Mouse (Mus musculus): ENCODE measurements around the gene Iqgap2. TPM values are rescaled to one million over a fixed set of nuclear protein-coding genes. Genes with fewer than 3 reads are reported as not detected.
A peak's percentile ranks its signal among the peaks of the same experiment; 100 is the strongest.

The Iqgap2 gene
- polyA plus RNA-seq, 1 experiment, result 5.7 TPM

GRCm38 (mm10) chr13:95633384-95633783, 258.3 kb downstream of the Iqgap2 start:
- DNase-seq (ENCODE audit: extremely low spot score in 1 of 2, low spot score in 1 of 2), result peak; percentile 8 to 42

DNA sequence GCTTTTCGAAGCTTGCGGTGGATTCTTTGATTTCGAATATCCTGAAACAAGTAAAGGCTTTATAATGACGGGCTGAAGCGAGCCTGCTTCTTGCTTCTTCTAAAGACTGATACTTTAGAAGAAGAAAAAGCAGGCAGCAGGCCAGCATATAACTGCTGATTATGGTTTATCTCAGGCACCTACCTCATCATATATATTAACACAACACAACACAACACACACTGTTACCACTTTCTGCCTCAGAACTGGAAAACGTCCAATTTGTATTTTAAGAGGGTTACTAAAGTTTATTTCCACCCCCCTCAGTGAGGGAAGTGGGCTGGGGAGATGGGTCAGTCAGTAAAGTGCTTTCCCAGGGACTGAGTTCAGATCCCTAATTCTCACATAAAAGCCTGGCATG, 259.6 kb downstream of the Iqgap2 start:
- no peak for DNase-seq (ENCODE audit: extremely low spot score in 1 of 2, low spot score in 1 of 2)

- DNase-seq (ENCODE audit: extremely low spot score in 1 of 2, low spot score in 1 of 2), result no peak
Observed at GRCm38 (mm10) chr13:95630747-95631146, 261.0 kb downstream of the Iqgap2 start.

DNA sequence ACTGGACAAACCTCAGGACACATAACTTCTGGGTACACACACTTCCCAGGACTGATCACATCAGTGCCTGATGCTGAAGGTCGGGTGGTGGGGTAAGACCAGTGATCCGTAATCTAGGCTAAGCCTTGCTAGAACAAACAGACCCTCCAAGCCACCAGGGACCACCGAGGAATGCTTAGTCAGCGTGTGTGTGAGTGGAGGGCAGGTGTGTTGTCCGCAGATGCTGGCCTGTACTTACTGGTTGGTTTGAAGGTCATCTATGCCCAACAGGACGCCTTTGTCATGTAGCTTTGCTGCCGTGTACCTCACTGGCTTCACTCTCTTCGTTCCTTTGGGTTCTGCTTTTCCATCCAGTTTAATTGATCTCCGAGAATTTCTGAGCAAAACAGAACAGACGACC, 262.0 kb downstream of the Iqgap2 start:
- no peak for DNase-seq (ENCODE audit: extremely low spot score in 1 of 2, low spot score in 1 of 2)

DNA sequence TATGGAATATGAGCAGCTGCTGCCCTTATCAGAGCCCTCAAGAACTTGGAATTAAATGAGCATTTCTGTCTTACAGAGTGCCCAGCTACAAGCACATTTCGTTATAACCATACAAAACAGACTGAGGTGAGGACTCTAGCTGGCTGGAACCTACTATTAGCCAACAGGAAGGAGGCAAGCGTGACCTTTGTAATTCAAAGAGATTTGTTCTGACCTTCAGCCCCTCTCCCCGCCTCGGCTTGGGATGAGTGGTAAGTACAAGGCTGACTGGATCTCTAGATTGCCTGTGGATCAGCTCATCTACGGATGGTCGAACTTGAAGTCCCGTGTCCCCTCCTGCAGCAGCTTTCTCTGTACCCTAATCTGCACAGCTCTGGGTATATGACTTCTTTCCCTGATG, 265.0 kb downstream of the Iqgap2 start:
- no peak for DNase-seq (ENCODE audit: extremely low spot score in 1 of 2, low spot score in 1 of 2)

GRCm38 (mm10) chr13:95623042-95623441, 268.7 kb downstream of the Iqgap2 start:
- DNase-seq (ENCODE audit: extremely low spot score in 1 of 2, low spot score in 1 of 2), result no peak

DNA sequence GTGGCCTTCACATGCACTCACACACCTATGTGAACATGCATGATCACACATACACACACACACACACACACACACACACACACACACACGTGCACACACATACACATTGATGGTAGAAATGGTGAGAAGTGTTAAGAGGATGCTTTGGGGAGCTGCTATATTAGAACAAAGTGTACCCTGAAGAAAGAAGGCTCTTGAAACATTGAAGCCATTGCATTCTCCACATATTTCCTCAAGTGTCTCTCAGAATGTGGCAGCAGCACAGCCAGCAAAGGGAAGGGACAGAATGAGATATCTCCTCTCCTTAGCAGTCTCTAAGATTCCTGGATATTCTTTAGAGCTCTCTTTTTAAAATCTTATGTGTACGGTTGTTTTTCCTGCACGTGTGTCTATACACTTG, 270.2 kb downstream of the Iqgap2 start:
- no peak for DNase-seq (ENCODE audit: extremely low spot score in 1 of 2, low spot score in 1 of 2)

DNA sequence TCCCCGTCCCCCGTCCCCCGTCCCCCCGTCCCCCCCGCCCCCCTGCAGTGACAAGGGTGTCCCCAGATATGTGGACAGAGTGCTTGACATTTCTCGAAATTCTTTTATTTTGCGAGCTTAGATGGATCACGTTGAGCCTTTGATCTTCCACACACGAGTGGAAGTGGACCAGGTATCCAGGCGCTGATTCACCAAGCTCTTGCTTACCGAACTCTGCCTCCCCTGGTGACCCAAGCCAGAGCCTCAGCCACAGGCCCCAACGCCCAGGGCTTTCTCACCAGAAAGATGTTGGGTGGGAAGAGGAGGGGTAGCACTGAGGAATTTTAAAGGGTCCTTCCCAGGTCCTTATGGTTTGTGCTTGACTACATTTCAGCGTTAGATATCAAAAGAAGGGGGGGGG, 272.9 kb downstream of the Iqgap2 start:
- DNase-seq (ENCODE audit: extremely low spot score in 1 of 2, low spot score in 1 of 2), result no peak

DNA sequence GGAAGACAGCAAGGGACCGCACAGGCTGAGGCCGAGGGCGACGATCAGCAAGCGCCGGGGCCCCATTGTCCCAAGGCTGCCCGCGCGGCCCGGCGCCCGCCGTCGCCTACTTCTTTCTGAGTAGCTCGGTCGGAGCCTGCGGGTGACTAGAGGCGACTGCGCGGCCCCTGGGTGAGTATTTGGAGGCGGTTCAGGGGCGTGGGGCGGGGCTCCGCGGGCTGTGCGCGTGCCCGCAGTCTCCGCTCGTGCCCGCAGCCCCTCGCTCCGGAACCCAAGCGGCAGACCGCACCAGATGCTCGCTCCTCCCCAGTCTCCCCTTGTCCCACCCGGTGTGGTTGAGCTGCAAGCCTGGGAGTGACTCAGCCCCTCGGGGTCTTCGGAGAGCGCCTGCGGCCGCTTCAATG, 273.4 kb downstream of the Iqgap2 start, which contains the start of gene F2r:
Gene F2r, minus strand, starts transcription at position 179 of the 404 bp plus-strand sequence.
- DNase-seq (ENCODE audit: extremely low spot score in 1 of 2, low spot score in 1 of 2), result peak in 1 of 2 experiments; percentile 43

DNA sequence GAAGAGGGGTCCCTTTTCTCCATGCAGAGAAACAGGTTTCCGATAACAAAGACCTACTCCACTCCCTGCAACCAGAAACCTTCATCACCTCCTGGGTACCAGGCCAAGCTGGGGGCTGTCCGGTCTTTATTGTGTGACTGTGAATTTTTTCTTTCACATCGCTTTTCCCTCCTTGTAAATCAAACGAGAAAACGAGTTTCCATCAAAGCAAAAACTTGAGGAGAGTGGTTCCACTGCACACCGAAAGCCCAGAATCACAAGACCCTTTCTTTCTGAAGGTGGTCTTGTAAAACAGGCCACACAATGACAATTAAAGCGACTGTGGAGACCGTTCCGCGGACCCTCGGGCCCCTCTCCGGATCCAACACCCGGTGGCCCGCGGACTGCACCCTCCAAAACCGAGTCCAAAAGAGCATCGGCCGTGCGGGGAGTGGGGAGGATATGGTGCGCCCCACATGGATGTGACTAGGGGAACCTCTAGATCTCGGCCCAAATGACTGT, 274.0 kb downstream of the Iqgap2 start:
- DNase-seq (ENCODE audit: extremely low spot score in 1 of 2, low spot score in 1 of 2), result no peak

GRCm38 (mm10) chr13:95617082-95617670, 274.5 kb downstream of the Iqgap2 start:
- DNase-seq (ENCODE audit: extremely low spot score in 1 of 2, low spot score in 1 of 2), result no peak

- DNase-seq (ENCODE audit: extremely low spot score in 1 of 2, low spot score in 1 of 2), result no peak
Observed at GRCm38 (mm10) chr13:95616512-95616911, 275.2 kb downstream of the Iqgap2 start.

GRCm38 (mm10) chr13:95614757-95615156, 277.0 kb downstream of the Iqgap2 start:
- DNase-seq (ENCODE audit: extremely low spot score in 1 of 2, low spot score in 1 of 2), result no peak

GRCm38 (mm10) chr13:95612243-95612642, 279.5 kb downstream of the Iqgap2 start:
- no peak for DNase-seq (ENCODE audit: extremely low spot score in 1 of 2, low spot score in 1 of 2)

- no peak for DNase-seq (ENCODE audit: extremely low spot score in 1 of 2, low spot score in 1 of 2)
Observed at GRCm38 (mm10) chr13:95611752-95612151, 280.0 kb downstream of the Iqgap2 start.

DNA sequence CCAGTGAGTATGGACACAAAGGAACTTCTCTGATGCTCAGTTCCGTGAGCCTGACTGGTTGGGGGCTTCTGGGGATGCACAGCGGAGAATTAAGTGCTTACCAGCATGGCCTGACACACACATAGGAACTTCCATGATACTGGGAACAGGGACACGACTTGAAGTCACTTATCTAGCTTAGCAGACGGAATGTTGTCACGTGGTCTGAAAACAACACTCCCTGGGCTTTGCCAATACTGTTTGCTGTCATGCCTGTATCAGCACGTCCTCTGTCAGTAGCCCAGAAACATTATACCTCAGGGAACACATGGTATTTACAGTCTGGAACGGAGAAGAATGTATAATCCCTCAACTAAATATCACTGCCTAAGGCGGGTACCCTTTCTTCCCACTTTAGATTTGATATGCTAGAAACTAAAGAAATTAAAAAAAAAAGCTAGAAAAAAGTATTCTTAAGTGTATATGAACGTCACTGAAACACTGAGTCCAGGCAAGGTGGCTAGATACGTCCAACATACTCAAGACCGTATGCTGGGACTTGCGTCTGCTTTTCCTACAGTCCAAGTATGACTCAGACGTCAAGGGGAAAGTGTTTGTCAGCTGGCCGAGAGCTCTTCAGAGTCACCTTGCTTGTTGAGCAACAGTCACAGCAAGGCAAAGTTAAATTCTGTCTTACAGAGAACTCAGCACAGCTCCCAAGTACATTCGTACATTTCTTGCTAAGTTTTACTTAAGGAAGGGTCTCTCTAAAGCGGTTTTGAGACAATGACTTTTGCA, 280.7 kb downstream of the Iqgap2 start:
- DNase-seq (ENCODE audit: extremely low spot score in 1 of 2, low spot score in 1 of 2), result no peak

- DNase-seq (ENCODE audit: extremely low spot score in 1 of 2, low spot score in 1 of 2), result no peak
Observed at GRCm38 (mm10) chr13:95609088-95609420, 282.7 kb downstream of the Iqgap2 start.

DNA sequence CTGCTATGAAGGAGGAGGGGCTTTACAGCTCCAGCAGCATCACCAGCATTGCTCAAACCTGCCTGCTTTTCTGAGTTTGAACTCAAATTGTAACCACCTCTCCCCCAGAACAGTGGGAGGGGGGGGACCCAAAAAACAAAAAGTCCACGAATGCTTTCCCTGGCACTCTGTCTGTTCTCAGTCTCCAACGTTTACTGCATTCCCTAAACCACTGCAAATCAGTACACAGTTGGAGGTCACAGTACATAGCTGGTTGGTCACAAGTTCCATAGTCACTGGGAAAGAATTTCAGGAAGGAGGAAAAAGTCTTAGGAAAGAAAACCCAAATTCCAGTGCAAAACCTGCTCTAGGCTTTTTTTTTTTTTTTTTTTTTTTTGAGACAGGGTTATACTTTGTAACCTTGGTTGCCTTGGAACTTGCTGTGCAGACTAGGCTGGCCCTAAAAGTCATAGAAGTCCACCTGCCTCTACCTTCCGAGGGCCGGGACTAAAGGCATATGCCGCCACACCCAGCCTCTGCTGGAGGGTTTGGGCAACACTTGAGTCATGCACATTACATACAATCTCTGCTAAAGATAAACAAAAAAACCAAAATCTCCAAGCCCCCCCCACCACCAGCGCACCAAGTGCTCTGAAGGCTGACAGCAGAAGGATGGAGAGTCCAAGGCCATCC, 283.2 kb downstream of the Iqgap2 start:
- no peak for DNase-seq (ENCODE audit: extremely low spot score in 1 of 2, low spot score in 1 of 2)

DNA sequence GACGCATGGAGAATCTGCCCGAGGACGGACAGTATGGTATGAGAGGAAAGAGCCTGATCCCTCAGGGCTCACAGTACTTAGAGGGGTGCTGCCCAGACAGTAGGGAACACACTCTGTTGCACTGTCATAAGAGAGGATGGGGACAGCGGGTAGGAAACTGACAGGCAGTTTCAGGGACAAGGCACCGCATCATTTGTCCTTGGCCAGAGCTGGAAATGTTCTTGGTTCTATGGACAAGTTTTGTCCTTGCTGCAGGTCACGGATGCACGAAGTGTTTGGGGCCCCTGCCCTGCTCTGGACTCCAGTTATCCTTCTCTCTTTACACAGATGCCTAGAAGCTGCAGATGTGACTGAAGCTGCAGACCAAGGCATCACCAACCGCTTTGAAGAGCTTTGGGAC, 284.7 kb downstream of the Iqgap2 start:
- no peak for DNase-seq (ENCODE audit: extremely low spot score in 1 of 2, low spot score in 1 of 2)

DNA sequence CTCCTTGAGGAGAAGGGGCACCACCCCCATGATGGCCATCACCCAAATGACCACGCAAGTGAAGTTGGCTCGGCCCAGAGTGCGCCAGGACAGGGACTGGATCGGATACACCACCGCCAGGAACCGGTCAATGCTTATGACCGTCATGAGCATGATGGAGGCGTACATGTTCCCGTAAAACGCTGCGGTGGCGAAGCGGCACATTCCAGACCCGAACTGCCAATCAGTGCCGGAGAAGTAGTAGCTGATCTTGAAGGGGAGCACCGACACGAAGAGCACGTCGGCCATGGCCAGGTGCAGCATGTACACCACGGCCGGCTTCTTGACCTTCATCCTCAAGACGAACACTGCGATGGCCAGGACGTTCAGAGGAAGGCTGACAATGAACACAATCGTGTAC, 287.4 kb downstream of the Iqgap2 start:
- DNase-seq (ENCODE audit: extremely low spot score in 1 of 2, low spot score in 1 of 2), result no peak

DNA sequence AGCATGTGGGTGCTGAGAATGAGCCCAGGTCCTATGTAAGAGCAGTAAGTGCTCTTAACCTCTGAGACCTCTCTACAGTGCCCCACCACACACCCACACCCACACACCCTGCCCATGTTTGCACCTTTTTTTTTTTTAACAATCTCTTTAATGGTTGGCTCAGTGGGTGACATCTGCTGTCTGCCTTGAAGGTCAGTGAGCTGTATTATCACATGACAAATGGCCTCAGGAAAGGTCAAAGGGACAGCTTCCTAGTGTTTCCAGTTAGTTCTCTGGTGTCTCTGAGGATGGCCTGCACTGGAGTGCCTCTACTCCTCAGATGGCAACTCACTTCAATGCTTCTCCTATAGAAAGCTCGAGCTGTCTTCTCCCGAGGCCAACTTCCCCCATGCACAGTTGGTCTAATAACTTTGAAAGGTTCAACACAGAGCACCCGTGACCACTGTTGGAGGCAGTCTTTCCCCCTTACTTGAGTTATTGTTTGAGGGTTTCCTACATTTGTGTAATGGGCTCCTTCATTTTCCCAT, 291.8 kb downstream of the Iqgap2 start:
- DNase-seq (ENCODE audit: extremely low spot score in 1 of 2, low spot score in 1 of 2), result no peak
